Mouse (Mus musculus): ENCODE measurements around the gene Hs3st4.

DNA sequence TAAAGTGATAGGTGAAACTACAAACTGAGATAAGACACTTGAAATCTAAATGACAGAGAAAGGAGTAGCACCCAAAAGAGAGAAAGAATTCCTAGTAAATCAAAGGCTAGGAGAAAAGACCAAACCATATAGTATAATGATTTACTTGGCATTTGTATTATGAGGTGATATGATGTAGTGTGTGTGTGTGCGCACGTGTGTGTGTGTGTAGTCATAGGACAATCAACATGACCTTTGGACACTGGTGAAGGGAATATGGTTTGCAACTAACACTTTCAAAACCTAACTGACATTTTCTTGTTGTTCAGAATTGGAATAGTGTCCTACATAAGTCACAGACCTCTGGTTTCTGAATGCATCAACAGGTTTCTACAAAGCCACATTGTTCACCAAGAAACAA is 390.0 kb downstream of the Hs3st4 start:
- TF ChIP-seq POLR2A (IDR thresholded peaks at IDR 0.05; ENCODE audit: borderline replicate concordance, control insufficient read depth, low read depth, low read length): no peak
- TF ChIP-seq CTCF (IDR thresholded peaks at IDR 0.05; ENCODE audit: control insufficient read depth, insufficient read depth, low read length): no peak
